Mouse (Mus musculus): ENCODE measurements around the gene Kdm4a. TPM values are rescaled to one million over a fixed set of nuclear protein-coding genes. Genes with fewer than 3 reads are reported as not detected.

The Kdm4a gene
- polyA plus RNA-seq, 3 experiments from 2014 or later: 3.9 to 12.4 (median 6.9) TPM

GRCm38 (mm10) chr4:118112601-118113000, 67.2 kb downstream of the Kdm4a start:
- ATAC-seq: no peak

- ATAC-seq: no peak
These were observed 70.2 kb downstream of the Kdm4a start for GRCm38 (mm10) chr4:118109649-118110048.

GRCm38 (mm10) chr4:118108779-118109178, 71.1 kb downstream of the Kdm4a start:
- ATAC-seq: no peak

- ATAC-seq: no peak
These were observed 74.4 kb downstream of the Kdm4a start for GRCm38 (mm10) chr4:118105256-118106053.

- ATAC-seq: no peak
These were observed 76.5 kb downstream of the Kdm4a start for GRCm38 (mm10) chr4:118103280-118103830.

- no peak for ATAC-seq
These were observed 78.3 kb downstream of the Kdm4a start for GRCm38 (mm10) chr4:118101497-118101896.

- no peak for ATAC-seq
These were observed 80.0 kb downstream of the Kdm4a start for GRCm38 (mm10) chr4:118099637-118100364.

- no peak for ATAC-seq
These were observed 81.3 kb downstream of the Kdm4a start for GRCm38 (mm10) chr4:118098571-118098970.

- ATAC-seq: no peak
These were observed 83.8 kb downstream of the Kdm4a start for GRCm38 (mm10) chr4:118096069-118096468.

- no peak for ATAC-seq
These were observed 86.9 kb downstream of the Kdm4a start for GRCm38 (mm10) chr4:118092784-118093457.

GRCm38 (mm10) chr4:118090449-118090848, 89.4 kb downstream of the Kdm4a start:
- no peak for ATAC-seq

GRCm38 (mm10) chr4:118089939-118090338, 89.9 kb downstream of the Kdm4a start:
- no peak for ATAC-seq

- ATAC-seq: no peak
These were observed 91.1 kb downstream of the Kdm4a start for GRCm38 (mm10) chr4:118088771-118089170.

Other genes starting within 250 kb of the Kdm4a start
- gene St3gal3, start 45.1 kb downstream of the Kdm4a start, polyA plus RNA-seq (2017; shearing (Covaris generic)): 1 to 10 TPM in 2 of 3 experiments, under 1 TPM in 1; 0.40 to 2.4 (median 1.3) TPM
- gene Ptprf, start 111.4 kb upstream of the Kdm4a start, polyA plus RNA-seq (2017; shearing (Covaris generic)): under 1 TPM; 0.11 to 0.92 (median 0.56) TPM
- 10 to 100 TPM in 2 of 3 experiments, 1 to 10 TPM in 1; 9.1 to 20.5 (median 11.9) TPM for gene Szt2, start 229.2 kb upstream of the Kdm4a start, polyA plus RNA-seq (2017; shearing (Covaris generic))
- 100 to 1,000 TPM; 121 to 123 (median 123) TPM for gene Med8, start 229.3 kb upstream of the Kdm4a start, polyA plus RNA-seq (2017; shearing (Covaris generic))
- 100 to 1,000 TPM; 114 to 166 (median 116) TPM for gene Elovl1, start 248.1 kb upstream of the Kdm4a start, polyA plus RNA-seq (2017; shearing (Covaris generic))